Mouse (Mus musculus) MEL (cell line): ENCODE results near the gene Bicd2.

Experiments
- CTCF ChIP-seq, 3 experiments: IDR thresholded peaks in 2 of 3; conservative IDR thresholded peaks in 1 of 3; 2 replicates each; pipeline ENCODE4 v1.5.1; 2011 to 2012; ENCODE audit warnings: low read length in 3 of 3, low read depth in 2 of 3, mild to moderate bottlenecking in 2 of 3, improper control_type of control experiment in 1 of 3, inconsistent platforms in 1 of 3, mixed read lengths in 1 of 3, moderate library complexity in 1 of 3; ENCODE audit not compliant: control insufficient read depth in 1 of 3, insufficient read depth in 1 of 3, poor library complexity in 1 of 3, severe bottlenecking in 1 of 3
- EP300 ChIP-seq, 2 experiments: IDR thresholded peaks; 2 replicates each; pipeline ENCODE4 v1.6.1; 2011; ENCODE audit warnings: improper control_type of control experiment in 2 of 2, low read length in 2 of 2, low read depth in 1 of 2, mild to moderate bottlenecking in 1 of 2
- KAT2A ChIP-seq: conservative IDR thresholded peaks from 2 replicates; pipeline ENCODE4 v1.6.1; 2012; ENCODE audit warnings: low read depth, low read length, improper control_type of control experiment, inconsistent platforms
- MAFK ChIP-seq: IDR thresholded peaks from 2 replicates; pipeline ENCODE4 v1.6.1; 2011; ENCODE audit warnings: low read depth, mild to moderate bottlenecking, low read length, improper control_type of control experiment, borderline replicate concordance
- MAZ ChIP-seq: IDR thresholded peaks from 2 replicates; pipeline ENCODE4 v1.6.1; 2012; ENCODE audit warnings: low read depth, mild to moderate bottlenecking, inconsistent platforms, low read length, improper control_type of control experiment
- NELFE ChIP-seq: IDR thresholded peaks from 2 replicates; pipeline ENCODE4 v1.6.1; 2011; ENCODE audit warnings: low read depth, low read length, improper control_type of control experiment
- POLR2A ChIP-seq, 2 experiments: IDR thresholded peaks; 2 replicates each; pipeline ENCODE4 v1.6.1; 2011 to 2012; ENCODE audit warnings: low read length in 2 of 2, mild to moderate bottlenecking in 2 of 2, control low read depth in 1 of 2, improper control_type of control experiment in 1 of 2, low read depth in 1 of 2, moderate library complexity in 1 of 2; ENCODE audit not compliant: control insufficient read depth in 1 of 2, insufficient read depth in 1 of 2, poor library complexity in 1 of 2
- POLR2AphosphoS5 ChIP-seq: IDR thresholded peaks from 2 replicates; pipeline ENCODE4 v1.6.1; 2012; ENCODE audit warnings: low read depth, borderline replicate concordance, mild to moderate bottlenecking, inconsistent platforms, low read length, moderate library complexity, mixed read lengths
- SIN3A ChIP-seq: IDR thresholded peaks from 2 replicates; pipeline ENCODE4 v1.6.1; 2012; ENCODE audit warnings: low read length, improper control_type of control experiment, inconsistent platforms
- SMC3 ChIP-seq: IDR thresholded peaks from 2 replicates; pipeline ENCODE4 v1.6.1; 2011; ENCODE audit warnings: low read depth, low read length, improper control_type of control experiment
- TBP ChIP-seq: IDR thresholded peaks from 2 replicates; pipeline ENCODE4 v1.8.0; 2011; ENCODE audit warnings: low read depth, low read length, improper control_type of control experiment
- TCF12 ChIP-seq: IDR thresholded peaks from 2 replicates; pipeline ENCODE4 v1.6.1; 2014; ENCODE audit warnings: low read depth, mild to moderate bottlenecking, inconsistent platforms, low read length, improper control_type of control experiment, moderate library complexity
- ZMIZ1 ChIP-seq: IDR thresholded peaks from 2 replicates; pipeline ENCODE4 v1.6.1; 2012; ENCODE audit warnings: low read depth, mild to moderate bottlenecking, inconsistent platforms, low read length, improper control_type of control experiment, moderate library complexity
- ZNF384 ChIP-seq: IDR thresholded peaks from 2 replicates; pipeline ENCODE4 v1.6.1; 2012; ENCODE audit warnings: low read depth, mild to moderate bottlenecking, inconsistent platforms, low read length, improper control_type of control experiment

DNA sequence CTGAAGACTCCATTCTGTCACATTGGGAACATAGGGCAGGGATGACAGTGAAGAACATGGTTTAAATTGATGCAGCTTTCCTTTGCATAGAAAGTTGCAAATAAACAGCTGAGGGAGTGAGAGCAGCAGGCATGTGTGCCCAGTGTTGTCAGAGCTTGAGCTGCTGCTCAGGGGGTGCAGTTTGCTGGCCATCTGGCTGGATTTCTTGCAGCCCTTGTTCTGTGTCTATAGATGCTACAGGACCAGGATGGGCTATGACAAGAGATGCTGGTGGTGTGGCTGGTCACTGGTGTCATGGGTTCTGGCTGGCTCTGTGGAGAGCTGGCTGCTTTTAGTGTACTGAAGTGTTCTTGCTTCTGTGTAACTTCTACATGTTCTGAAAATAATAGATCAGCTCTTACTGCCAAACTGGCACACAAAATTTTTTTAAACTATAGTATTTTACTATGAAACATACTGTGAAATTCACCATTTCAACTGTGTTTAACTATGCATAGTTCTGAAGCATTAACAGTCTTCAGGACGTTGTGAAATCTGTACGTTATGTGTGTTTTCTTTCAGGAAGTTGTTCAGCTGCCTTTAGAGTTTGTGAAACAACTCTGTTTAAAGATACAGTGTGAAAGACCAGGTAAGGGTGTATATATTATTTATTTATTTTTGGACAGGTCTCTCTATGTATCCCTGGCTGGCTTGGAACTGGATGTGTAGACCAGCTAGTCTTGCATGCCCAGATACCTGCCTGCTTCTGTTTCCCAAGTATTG is 92.1 kb downstream of the Bicd2 start:
- no peak for TF ChIP-seq TBP
- no peak for TF ChIP-seq POLR2A (IDR thresholded peaks at IDR 0.05; ENCODE audit: control insufficient read depth in 1 of 2, insufficient read depth in 1 of 2, low read depth in 1 of 2, low read length in 2 of 2, poor library complexity in 1 of 2)
- TF ChIP-seq SIN3A: no peak
- TF ChIP-seq CTCF (IDR thresholded peaks at IDR 0.05 in 2 of 3, conservative IDR thresholded peaks at IDR 0.05 in 1 of 3; ENCODE audit: control insufficient read depth in 1 of 3, insufficient read depth in 1 of 3, low read depth in 2 of 3, low read length in 3 of 3, poor library complexity in 1 of 3, severe bottlenecking in 1 of 3): no peak
- no peak for TF ChIP-seq SMC3
- no peak for TF ChIP-seq ZNF384
- no peak for TF ChIP-seq POLR2AphosphoS5
- TF ChIP-seq MAFK: no peak
- no peak for TF ChIP-seq MAZ
- no peak for TF ChIP-seq TCF12
- no peak for TF ChIP-seq ZMIZ1
- no peak for TF ChIP-seq NELFE
- TF ChIP-seq EP300 (IDR thresholded peaks at IDR 0.05; ENCODE audit: low read depth in 1 of 2, low read length in 2 of 2): no peak
- no peak for TF ChIP-seq KAT2A
